Mouse (Mus musculus): ENCODE measurements around the gene Asz1. TPM values are rescaled to one million over a fixed set of nuclear protein-coding genes. Genes with fewer than 3 reads are reported as not detected.

Asz1 gene
- polyA plus RNA-seq (2016; fragmentation: Nextera tagmentation; extraction: Ambion mirVana) = not detected in 2 replicates

- H3K27me3 ChIP-seq (replicated peaks; ENCODE audit: low read depth, poor library complexity, severe bottlenecking) = no peaks in the 10 kb centered on the region
Measured at GRCm38 (mm10) chr6:18108934-18109333, at the start of gene Asz1. TSS of gene Asz1 (minus strand) at chr6:18109061.

GRCm38 (mm10) chr6:18153031-18153430, 44.2 kb upstream of the Asz1 start:
- DNase-seq (ENCODE audit: low spot score) = no peak
- no peak overlapping the region for H3K27ac ChIP-seq (replicated peaks)
- H3K4me1 ChIP-seq = no peaks in the 10 kb centered on the region
- H3K4me3 ChIP-seq = no peak overlapping the region
- no peaks in the 10 kb centered on the region for H3K36me3 ChIP-seq (replicated peaks)
- WGBS = 75% methylated on average over 4 of the region's 4 CpGs
- H3K27me3 ChIP-seq (replicated peaks; ENCODE audit: low read depth, poor library complexity, severe bottlenecking) = no peaks in the 10 kb centered on the region
- no peaks in the 10 kb centered on the region for H3K9me3 ChIP-seq

More at GRCm38 (mm10) chr6:18108934-18109333, at the start of gene Asz1:
- Histone ChIP-seq H3K27ac (replicated peaks) (no peak within 1 kb of the TSS), H3K9me3 (no peaks in the 10 kb centered on the region), H3K4me3 (no peak within 1 kb of the TSS), H3K4me1 (no peaks in the 10 kb centered on the region), H3K36me3 (replicated peaks) (no peaks in the 10 kb centered on the region)
- no peak for DNase-seq (ENCODE audit: low spot score)
- WGBS = 96% methylated on average over 22 of the region's 22 CpGs

- no peak for DNase-seq (ENCODE audit: low spot score)
- Histone ChIP-seq H3K4me1 (no peaks in the 10 kb centered on the region), H3K27ac (replicated peaks) (no peak overlapping the region), H3K9me3 (no peaks in the 10 kb centered on the region), H3K27me3 (replicated peaks; ENCODE audit: low read depth, poor library complexity, severe bottlenecking) (no peaks in the 10 kb centered on the region), H3K36me3 (replicated peaks) (no peaks in the 10 kb centered on the region), H3K4me3 (no peak overlapping the region)
- 60% methylated on average over 1 of the region's 1 CpGs for WGBS
Measured at GRCm38 (mm10) chr6:18135246-18135645, 26.4 kb upstream of the Asz1 start.

GRCm38 (mm10) chr6:18128059-18128458, 19.2 kb upstream of the Asz1 start:
- Histone ChIP-seq H3K27me3 (replicated peaks; ENCODE audit: low read depth, poor library complexity, severe bottlenecking) (no peaks in the 10 kb centered on the region), H3K9me3 (no peaks in the 10 kb centered on the region)
- 86% methylated on average over 4 of the region's 4 CpGs for WGBS

GRCm38 (mm10) chr6:18127206-18127983, 18.5 kb upstream of the Asz1 start:
- 64% methylated on average over 2 of the region's 2 CpGs for WGBS
- Histone ChIP-seq H3K27me3 (replicated peaks; ENCODE audit: low read depth, poor library complexity, severe bottlenecking) (no peaks in the 10 kb centered on the region), H3K36me3 (replicated peaks) (no peaks in the 10 kb centered on the region), H3K4me1 (no peaks in the 10 kb centered on the region), H3K4me3 (no peak overlapping the region), H3K27ac (replicated peaks) (no peak overlapping the region), H3K9me3 (no peaks in the 10 kb centered on the region)
- no peak for DNase-seq (ENCODE audit: low spot score)

More at GRCm38 (mm10) chr6:18128059-18128458, 19.2 kb upstream of the Asz1 start:
- Histone ChIP-seq H3K4me1 (no peaks in the 10 kb centered on the region), H3K4me3 (no peak overlapping the region), H3K27ac (replicated peaks) (no peak overlapping the region), H3K36me3 (replicated peaks) (no peaks in the 10 kb centered on the region)
- no peak for DNase-seq (ENCODE audit: low spot score)

GRCm38 (mm10) chr6:18096861-18097260, 12.0 kb downstream of the Asz1 start:
- H3K27me3 ChIP-seq (replicated peaks; ENCODE audit: low read depth, poor library complexity, severe bottlenecking) = no peaks in the 10 kb centered on the region
- no peaks in the 10 kb centered on the region for H3K4me1 ChIP-seq
- DNase-seq (ENCODE audit: low spot score) = no peak
- WGBS = 88% methylated on average over 1 of the region's 1 CpGs
- H3K4me3 ChIP-seq = no peak overlapping the region
- no peak overlapping the region for H3K27ac ChIP-seq (replicated peaks)
- H3K36me3 ChIP-seq (replicated peaks) = no peaks in the 10 kb centered on the region
- no peaks in the 10 kb centered on the region for H3K9me3 ChIP-seq

GRCm38 (mm10) chr6:18089098-18089497, 19.8 kb downstream of the Asz1 start:
- Histone ChIP-seq H3K27ac (replicated peaks) (no peak overlapping the region), H3K4me1 (peaks cover 3% of the 10 kb centered on the region; the same call in 1 of the 2 replicates), H3K4me3 (no peak overlapping the region), H3K27me3 (replicated peaks; ENCODE audit: low read depth, poor library complexity, severe bottlenecking) (no peaks in the 10 kb centered on the region), H3K36me3 (replicated peaks) (no peaks in the 10 kb centered on the region), H3K9me3 (no peaks in the 10 kb centered on the region)
- no peak for DNase-seq (ENCODE audit: low spot score)
- 79% methylated on average over 5 of the region's 5 CpGs for WGBS

- 67% methylated on average over 5 of the region's 5 CpGs for WGBS
- H3K4me3 ChIP-seq = no peak overlapping the region
- peaks cover 3% of the 10 kb centered on the region; the same call in 1 of the 2 replicates for H3K4me1 ChIP-seq
- H3K27me3 ChIP-seq (replicated peaks; ENCODE audit: low read depth, poor library complexity, severe bottlenecking) = no peaks in the 10 kb centered on the region
- no peak overlapping the region for H3K27ac ChIP-seq (replicated peaks)
- H3K9me3 ChIP-seq = no peaks in the 10 kb centered on the region
- no peaks in the 10 kb centered on the region for H3K36me3 ChIP-seq (replicated peaks)
- DNase-seq (ENCODE audit: low spot score) = no peak
Measured at GRCm38 (mm10) chr6:18087160-18087804, 21.6 kb downstream of the Asz1 start.

GRCm38 (mm10) chr6:18078615-18079014, 30.2 kb downstream of the Asz1 start:
- H3K4me1 ChIP-seq = no peaks in the 10 kb centered on the region
- H3K4me3 ChIP-seq = no peak overlapping the region
- no peaks in the 10 kb centered on the region for H3K36me3 ChIP-seq (replicated peaks)
- no peaks in the 10 kb centered on the region for H3K9me3 ChIP-seq
- DNase-seq (ENCODE audit: low spot score) = no peak
- no peak overlapping the region for H3K27ac ChIP-seq (replicated peaks)
- H3K27me3 ChIP-seq (replicated peaks; ENCODE audit: low read depth, poor library complexity, severe bottlenecking) = no peaks in the 10 kb centered on the region
- 36% methylated on average over 1 of the region's 1 CpGs for WGBS

- no peak overlapping the region for H3K4me3 ChIP-seq
- H3K27me3 ChIP-seq (replicated peaks; ENCODE audit: low read depth, poor library complexity, severe bottlenecking) = no peaks in the 10 kb centered on the region
- H3K36me3 ChIP-seq (replicated peaks) = no peaks in the 10 kb centered on the region
- no peaks in the 10 kb centered on the region for H3K4me1 ChIP-seq
- H3K27ac ChIP-seq (replicated peaks) = no peak overlapping the region
- DNase-seq (ENCODE audit: low spot score) = no peak
- no peaks in the 10 kb centered on the region for H3K9me3 ChIP-seq
- 87% methylated on average over 7 of the region's 7 CpGs for WGBS
Measured at GRCm38 (mm10) chr6:18076986-18077385, 31.9 kb downstream of the Asz1 start.

- H3K4me1 ChIP-seq = no peaks in the 10 kb centered on the region
- 81% methylated on average over 5 of the region's 5 CpGs for WGBS
- no peak for DNase-seq (ENCODE audit: low spot score)
- no peaks in the 10 kb centered on the region for H3K36me3 ChIP-seq (replicated peaks)
- no peak overlapping the region for H3K4me3 ChIP-seq
- no peaks in the 10 kb centered on the region for H3K9me3 ChIP-seq
- no peak overlapping the region for H3K27ac ChIP-seq (replicated peaks)
- no peaks in the 10 kb centered on the region for H3K27me3 ChIP-seq (replicated peaks; ENCODE audit: low read depth, poor library complexity, severe bottlenecking)
Measured at GRCm38 (mm10) chr6:18076577-18076976, 32.3 kb downstream of the Asz1 start.

- WGBS = 83% methylated on average over 4 of the region's 4 CpGs
- Histone ChIP-seq H3K9me3 (no peaks in the 10 kb centered on the region), H3K36me3 (replicated peaks) (no peaks in the 10 kb centered on the region), H3K27ac (replicated peaks) (no peak overlapping the region), H3K4me1 (no peaks in the 10 kb centered on the region), H3K4me3 (no peak overlapping the region), H3K27me3 (replicated peaks; ENCODE audit: low read depth, poor library complexity, severe bottlenecking) (no peaks in the 10 kb centered on the region)
- DNase-seq (ENCODE audit: low spot score) = no peak
Measured at GRCm38 (mm10) chr6:18057899-18058298, 51.0 kb downstream of the Asz1 start.

GRCm38 (mm10) chr6:18051702-18052101, 57.2 kb downstream of the Asz1 start:
- no peak for DNase-seq (ENCODE audit: low spot score)
- Histone ChIP-seq H3K4me1 (no peaks in the 10 kb centered on the region), H3K27ac (replicated peaks) (no peak overlapping the region), H3K36me3 (replicated peaks) (no peaks in the 10 kb centered on the region), H3K27me3 (replicated peaks; ENCODE audit: low read depth, poor library complexity, severe bottlenecking) (no peaks in the 10 kb centered on the region), H3K9me3 (no peaks in the 10 kb centered on the region), H3K4me3 (no peak overlapping the region)
- 82% methylated on average over 5 of the region's 5 CpGs for WGBS
